Mouse (Mus musculus) retina, postnatal 1 day (tissue): ENCODE results near the gene Dgat2l6.
A peak's percentile ranks its signal among the peaks of the same experiment; 100 is the strongest.

Experiments
- DNase-seq: peaks from one replicate; pipeline ENCODE4 v3.0.0-alpha.2; 2012

The Dgat2l6 gene

DNA sequence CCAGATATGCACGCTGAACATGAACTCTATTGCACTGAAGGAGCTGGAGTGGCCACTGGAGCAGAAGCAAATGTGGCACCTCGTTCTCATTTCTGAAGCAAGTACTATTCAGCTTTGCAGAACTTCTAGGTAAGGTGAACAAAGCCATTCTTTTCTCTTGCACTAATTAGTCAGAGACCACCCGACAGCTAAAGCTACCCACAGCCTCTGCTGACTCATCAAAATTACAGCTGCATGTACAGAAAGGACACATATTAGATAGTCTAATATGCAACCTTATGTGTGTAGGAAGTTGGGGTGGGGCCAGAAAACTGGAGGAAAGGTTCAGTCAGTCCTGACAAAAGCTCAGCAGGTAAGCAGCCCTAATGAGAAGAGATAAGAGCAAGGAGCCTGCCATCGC lies at the start of gene Dgat2l6:
Gene Dgat2l6 (plus strand): TSS at position 368 of the 400 bp plus-strand sequence.
- DNase-seq, result no peak

- no peak for DNase-seq
Measured at GRCm38 (mm10) chrX:100475569-100476223, 48.9 kb upstream of the Dgat2l6 start.

- DNase-seq, result peak; percentile 71
Measured at GRCm38 (mm10) chrX:100480317-100480716, 44.3 kb upstream of the Dgat2l6 start.

- DNase-seq, result no peak
Measured at GRCm38 (mm10) chrX:100493500-100494067, 31.1 kb upstream of the Dgat2l6 start.

- peak; percentile 96 for DNase-seq
Measured at GRCm38 (mm10) chrX:100494068-100494978, 30.3 kb upstream of the Dgat2l6 start, which contains the start of gene Igbp1. Gene Igbp1 (plus strand): TSS chrX:100494291.

DNA sequence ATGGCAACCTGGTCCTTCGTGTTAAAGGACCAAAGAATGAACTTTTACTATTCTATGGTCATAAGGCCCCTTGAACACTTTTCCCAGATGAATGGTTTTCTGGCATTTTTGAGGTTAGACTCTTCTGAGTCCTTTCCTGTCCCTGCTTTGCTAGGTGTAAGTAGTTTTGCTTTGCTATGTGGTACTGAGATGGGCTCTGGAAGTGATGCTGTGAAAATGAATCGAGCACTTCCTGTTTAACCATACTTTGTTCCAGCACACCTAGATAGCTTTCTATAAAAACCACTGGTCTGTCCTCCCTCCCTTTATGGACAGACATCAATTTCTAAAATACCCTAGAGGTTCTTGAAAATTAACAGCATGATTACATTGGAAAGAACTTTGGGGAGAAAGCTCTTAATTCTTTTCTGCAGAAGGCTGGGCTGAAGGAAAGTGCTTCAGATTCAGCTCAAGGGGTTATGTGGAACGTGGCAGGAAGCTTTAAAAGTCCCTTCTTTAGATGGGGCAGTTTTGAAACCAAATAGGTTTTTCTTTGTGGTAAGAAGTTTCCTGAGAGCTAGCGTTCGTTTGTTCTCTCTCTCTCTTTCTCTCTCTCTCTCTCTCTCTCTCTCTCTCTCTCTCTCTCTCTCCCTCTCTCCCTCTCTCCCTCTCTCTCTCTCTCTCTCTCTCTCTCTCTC lies 20.3 kb upstream of the Dgat2l6 start:
- no peak for DNase-seq

- DNase-seq, result no peak
Measured at GRCm38 (mm10) chrX:100508164-100508563, 16.5 kb upstream of the Dgat2l6 start.

GRCm38 (mm10) chrX:100509921-100510320 lies 14.7 kb upstream of the Dgat2l6 start:
- DNase-seq, result no peak

GRCm38 (mm10) chrX:100516683-100517082 lies 8.0 kb upstream of the Dgat2l6 start:
- DNase-seq, result no peak

GRCm38 (mm10) chrX:100517626-100518025 lies 7.0 kb upstream of the Dgat2l6 start:
- no peak for DNase-seq

DNA sequence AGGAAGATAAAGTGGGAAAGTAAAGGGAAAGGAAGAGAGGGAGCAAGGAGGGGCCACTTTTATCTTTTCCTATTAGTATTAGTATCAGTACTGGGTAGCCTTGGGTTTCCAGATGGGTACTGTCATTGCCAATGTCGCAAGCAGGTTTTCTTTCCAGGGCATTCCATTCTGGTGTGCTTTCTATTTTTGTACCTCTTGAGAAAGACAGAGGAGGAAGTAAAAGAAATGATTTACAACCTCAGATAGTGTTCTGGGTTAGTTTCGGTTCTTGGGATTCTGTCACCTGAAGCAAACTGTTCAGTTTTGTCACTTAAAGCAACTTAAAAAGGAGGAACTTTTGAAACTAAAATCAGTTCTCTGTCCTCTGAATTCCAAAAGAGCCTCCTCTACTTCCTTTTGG lies 6.1 kb upstream of the Dgat2l6 start:
- no peak for DNase-seq

- no peak for DNase-seq
Measured at GRCm38 (mm10) chrX:100556026-100556425, 31.4 kb downstream of the Dgat2l6 start.

GRCm38 (mm10) chrX:100565696-100566095 lies 41.1 kb downstream of the Dgat2l6 start:
- DNase-seq, result no peak

DNA sequence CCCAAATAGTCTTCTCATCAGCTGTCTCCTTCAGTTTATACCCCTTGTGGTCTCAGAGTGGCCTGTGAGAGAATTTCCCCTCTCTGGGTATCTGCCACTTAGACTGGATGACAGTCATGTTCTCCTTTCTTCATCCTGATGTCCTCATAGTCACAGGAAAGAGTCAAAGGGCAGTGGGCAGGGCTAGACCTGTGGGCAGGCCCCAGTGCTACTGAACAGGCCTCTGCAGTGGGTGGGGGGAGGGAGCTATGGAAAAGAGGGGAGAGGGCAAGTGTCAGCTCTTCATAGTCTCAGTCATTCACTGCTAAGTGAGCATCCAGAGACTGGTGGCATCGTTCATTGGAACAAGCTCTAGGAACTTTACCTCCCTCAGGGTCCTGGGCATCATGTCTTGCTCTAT lies 47.3 kb downstream of the Dgat2l6 start, which contains the start of gene Awat1:
Gene Awat1 (plus strand): TSS at position 301 of the 400 bp plus-strand sequence.
- DNase-seq, result no peak

DNA sequence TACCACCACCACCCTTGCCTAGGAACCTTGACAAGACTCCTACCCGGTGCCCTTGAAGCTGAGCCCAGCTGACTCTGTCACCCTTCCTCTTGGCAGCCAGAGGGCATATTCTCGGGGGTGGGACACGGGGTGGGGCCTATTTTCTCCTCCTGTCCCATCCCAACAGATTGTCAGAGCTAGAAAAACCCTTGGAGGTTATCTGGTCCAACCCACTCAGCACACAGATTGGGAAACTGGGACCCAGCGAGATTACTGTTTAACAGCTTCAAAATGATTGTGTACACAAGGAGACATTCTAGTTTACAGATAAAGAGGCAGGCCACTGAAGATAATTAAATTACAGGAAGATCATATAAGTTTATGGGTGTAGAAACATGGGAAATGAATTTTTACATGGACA lies 70.2 kb downstream of the Dgat2l6 start, which contains the start of gene P2ry4:
Gene P2ry4 (minus strand): TSS at position 79 of the 400 bp plus-strand sequence.
- DNase-seq, result no peak
